16 mouse cellular contexts compared by ENCODE assay signal in genomic region chr17:7884606-7885005, GRCm38 (mm10). TPM values are rescaled to one million over a fixed set of nuclear protein-coding genes. Genes with fewer than 3 reads are reported as not detected.
"Had no signal": no experiment of that assay in that cellular context is flagged by ENCODE, and none has a peak within 500 bp of the region (broad histone marks: within the 10 kb centered on the region; RNA-seq: fewer than 3 reads in every experiment).

No protein-coding gene starts in this region.

- H3K9me3 ChIP-seq: limb, embryonic 15.5 days; liver, embryonic 13.5 days; midbrain, embryonic 13.5 days; neural tube, embryonic 12.5 days; stomach, embryonic 15.5 days had no signal

- H3K36me3 ChIP-seq: limb, embryonic 15.5 days; liver, embryonic 13.5 days; midbrain, embryonic 13.5 days; neural tube, embryonic 12.5 days; stomach, embryonic 15.5 days had no signal

- H3K4me2 ChIP-seq: limb, embryonic 15.5 days; liver, embryonic 13.5 days; midbrain, embryonic 13.5 days; neural tube, embryonic 12.5 days; stomach, embryonic 15.5 days had no signal

- H3K4me3 ChIP-seq: limb, embryonic 15.5 days; liver, embryonic 13.5 days; midbrain, embryonic 13.5 days; myocyte; neural tube, embryonic 12.5 days; stomach, embryonic 15.5 days had no signal

- DNase-seq: kidney, adult 8-10 months; kidney, postnatal 36 days; layer of hippocampus, adult 9-11 months; liver, embryonic 13.5 days; liver, postnatal 0 days; lung, postnatal 36 days; retina, postnatal 1 day; thymus, adult 2 months; thymus, postnatal 25 days had no signal

- H3K27ac ChIP-seq: limb, embryonic 15.5 days; liver, embryonic 13.5 days; midbrain, embryonic 13.5 days; neural tube, embryonic 12.5 days; stomach, embryonic 15.5 days had no signal

- H3K9ac ChIP-seq: limb, embryonic 15.5 days; liver, embryonic 13.5 days; liver, postnatal 0 days; midbrain, embryonic 13.5 days; neural tube, embryonic 12.5 days; stomach, embryonic 15.5 days had no signal

- ATAC-seq: intestine, postnatal 0 days; liver, postnatal 0 days; midbrain, embryonic 13.5 days had no signal

- H3K27me3 ChIP-seq: limb, embryonic 15.5 days; liver, embryonic 13.5 days; midbrain, embryonic 13.5 days; neural tube, embryonic 12.5 days; stomach, embryonic 15.5 days had no signal

- H3K4me1 ChIP-seq: limb, embryonic 15.5 days; liver, embryonic 13.5 days; midbrain, embryonic 13.5 days; neural tube, embryonic 12.5 days; stomach, embryonic 15.5 days had no signal

RNA-seq across cellular contexts. Expression of gene Fndc1, which starts 57.5 kb away (rescaled TPM):
- total RNA-seq: megakaryocyte-erythroid progenitor cell, adult 5-6 weeks had no signal
